ENCODE assay signal across 28 mouse cellular contexts in the genomic region with DNA sequence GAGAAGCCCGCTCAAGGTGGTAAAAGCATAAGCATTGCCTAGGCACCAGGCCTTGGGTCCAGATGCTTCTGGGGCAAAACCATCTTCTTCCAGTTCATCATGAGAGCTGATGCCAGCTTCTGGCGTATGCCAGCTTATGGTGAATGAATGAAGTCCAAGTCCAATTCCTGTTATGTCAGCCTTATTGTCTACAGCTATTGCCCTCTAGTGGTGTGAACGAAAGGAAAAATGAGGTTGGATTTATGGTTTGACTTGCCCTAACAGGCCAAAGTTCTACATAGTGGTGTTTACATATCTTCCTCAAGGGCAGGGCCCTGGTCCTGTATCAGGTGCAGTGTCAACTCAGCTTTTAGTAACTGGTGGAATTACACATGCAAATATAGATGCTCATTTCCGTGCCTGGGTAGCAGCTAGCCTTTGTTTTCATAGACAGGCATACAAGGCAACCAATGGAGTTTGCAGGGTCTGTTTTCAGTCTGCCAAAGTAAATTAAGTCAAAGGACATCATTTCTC.
DNase-seq lines count a peak whose midpoint lies in the region; ATAC-seq and TF ChIP-seq lines count a peak whose summit lies in the region.
"Had no signal": no experiment of that assay in that cellular context is flagged by ENCODE, and none has a peak within 500 bp of the region (broad histone marks: within the 10 kb centered on the region; RNA-seq: fewer than 3 reads in every experiment).

No protein-coding gene starts in this region.

- no peaks in the 10 kb centered on the region for H3K36me3 ChIP-seq in forebrain, embryonic 14.5 days (ENCODE audit: control insufficient read depth, insufficient read depth, low read length)
- no peaks in the 10 kb centered on the region for H3K36me3 ChIP-seq in forebrain, embryonic 11.5 days (ENCODE audit: control insufficient read depth, insufficient read depth, low read length)
- H3K36me3 ChIP-seq in kidney, postnatal 0 days (ENCODE audit: insufficient read depth, low read length), result no peaks in the 10 kb centered on the region
- no peaks in the 10 kb centered on the region for H3K36me3 ChIP-seq in midbrain, postnatal 0 days (ENCODE audit: insufficient read depth, low read length)
- H3K36me3 ChIP-seq in midbrain, embryonic 16.5 days (ENCODE audit: control insufficient read depth, insufficient read depth, low read length), result no peaks in the 10 kb centered on the region
- H3K36me3 ChIP-seq: embryonic facial prominence, embryonic 10.5 days; embryonic facial prominence, embryonic 15.5 days; G1E; heart, embryonic 12.5 days; hindbrain, embryonic 13.5 days; kidney, embryonic 15.5 days had no signal

- no peak overlapping the region for H3K27ac ChIP-seq in forebrain, embryonic 14.5 days (ENCODE audit: low read depth, low read length)
- no peak overlapping the region for H3K27ac ChIP-seq in forebrain, embryonic 11.5 days (ENCODE audit: low read depth, low read length)
- H3K27ac ChIP-seq in kidney, postnatal 0 days, result no peak overlapping the region
- H3K27ac ChIP-seq in midbrain, postnatal 0 days (ENCODE audit: low read depth, low read length), result no peak overlapping the region
- no peak overlapping the region for H3K27ac ChIP-seq in midbrain, embryonic 16.5 days (ENCODE audit: low read length)
- H3K27ac ChIP-seq: embryonic facial prominence, embryonic 10.5 days; embryonic facial prominence, embryonic 15.5 days; hindbrain, embryonic 13.5 days; kidney, embryonic 15.5 days had no signal

- H3K4me3 ChIP-seq in forebrain, embryonic 14.5 days (ENCODE audit: low read depth, low read length), result no peak overlapping the region
- H3K4me3 ChIP-seq in forebrain, embryonic 11.5 days (ENCODE audit: low read depth, low read length), result no peak overlapping the region
- no peak overlapping the region for H3K4me3 ChIP-seq in kidney, postnatal 0 days (replicated peaks; ENCODE audit: low read depth, low read length)
- H3K4me3 ChIP-seq in midbrain, postnatal 0 days (ENCODE audit: low read depth, low read length), result no peak overlapping the region
- no peak overlapping the region for H3K4me3 ChIP-seq in midbrain, embryonic 16.5 days (ENCODE audit: low read depth, low read length)
- H3K4me3 ChIP-seq: embryonic facial prominence, embryonic 10.5 days; embryonic facial prominence, embryonic 15.5 days; heart, embryonic 12.5 days; hindbrain, embryonic 13.5 days; kidney, embryonic 15.5 days had no signal

- DNase-seq in forebrain, embryonic 14.5 days (ENCODE audit: low spot score), result peak; percentile 42
- no peak for DNase-seq in forebrain, embryonic 11.5 days (ENCODE audit: low spot score)
- no peak for DNase-seq in kidney, postnatal 0 days (ENCODE audit: low spot score)
- no peak for DNase-seq in kidney, postnatal 14 days
- DNase-seq in midbrain, postnatal 0 days (ENCODE audit: low spot score), result no peak
- no peak for DNase-seq in embryo, embryonic 9.5 days (ENCODE audit: extremely low spot score)
- DNase-seq: adrenal gland, postnatal 10 days; cerebellum, adult 11 months; cerebellum, adult 9-11 months; gastrocnemius, postnatal 25 days; heart, adult 11 months; heart, postnatal 4 days; kidney, adult 18-20 months; kidney, postnatal 4 days; liver; lung, adult 2 months; lung, postnatal 14 days; midbrain, embryonic 14.5 days; right cerebral cortex, postnatal 25 days; thymus, adult 2 months; thymus, postnatal 36 days had no signal

- H3K9me3 ChIP-seq in forebrain, embryonic 14.5 days (replicated peaks; ENCODE audit: control insufficient read depth, low read length), result no peaks in the 10 kb centered on the region
- no peaks in the 10 kb centered on the region for H3K9me3 ChIP-seq in forebrain, embryonic 11.5 days (ENCODE audit: control insufficient read depth, low read length)
- no peaks in the 10 kb centered on the region for H3K9me3 ChIP-seq in kidney, postnatal 0 days (replicated peaks; ENCODE audit: low read length)
- H3K9me3 ChIP-seq in midbrain, postnatal 0 days (ENCODE audit: low read length), result no peaks in the 10 kb centered on the region
- H3K9me3 ChIP-seq in midbrain, embryonic 16.5 days (replicated peaks; ENCODE audit: control insufficient read depth, low read length, poor library complexity, severe bottlenecking), result no peaks in the 10 kb centered on the region
- H3K9me3 ChIP-seq: embryonic facial prominence, embryonic 10.5 days; embryonic facial prominence, embryonic 15.5 days; G1E; heart, embryonic 12.5 days; hindbrain, embryonic 13.5 days; kidney, embryonic 15.5 days had no signal

- no peaks in the 10 kb centered on the region for H3K27me3 ChIP-seq in forebrain, embryonic 14.5 days (replicated peaks; ENCODE audit: control insufficient read depth, insufficient read depth, low read length)
- no peaks in the 10 kb centered on the region for H3K27me3 ChIP-seq in forebrain, embryonic 11.5 days (ENCODE audit: control insufficient read depth, insufficient read depth, low read length)
- H3K27me3 ChIP-seq in kidney, postnatal 0 days (ENCODE audit: insufficient read depth, low read length), result no peaks in the 10 kb centered on the region
- H3K27me3 ChIP-seq in midbrain, postnatal 0 days (ENCODE audit: insufficient read depth, low read length), result no peaks in the 10 kb centered on the region
- H3K27me3 ChIP-seq in midbrain, embryonic 16.5 days (ENCODE audit: control insufficient read depth, insufficient read depth, low read depth, low read length), result no peaks in the 10 kb centered on the region
- H3K27me3 ChIP-seq: embryonic facial prominence, embryonic 15.5 days; heart, embryonic 12.5 days; hindbrain, embryonic 13.5 days; kidney, embryonic 15.5 days had no signal

- ATAC-seq in forebrain, embryonic 14.5 days, result no peak
- ATAC-seq in forebrain, embryonic 11.5 days (replicated peaks; ENCODE audit: low FRiP score), result no peak
- ATAC-seq in kidney, postnatal 0 days (replicated peaks; ENCODE audit: low FRiP score, low read depth), result no peak
- ATAC-seq in midbrain, postnatal 0 days (ENCODE audit: low FRiP score), result no peak
- ATAC-seq in midbrain, embryonic 16.5 days, result no peak

- no peak overlapping the region for H3K4me2 ChIP-seq in forebrain, embryonic 14.5 days (ENCODE audit: low read length)
- H3K4me2 ChIP-seq in forebrain, embryonic 11.5 days (ENCODE audit: low read depth, low read length, severe bottlenecking), result no peak overlapping the region
- H3K4me2 ChIP-seq in kidney, postnatal 0 days (ENCODE audit: low read length), result no peak overlapping the region
- H3K4me2 ChIP-seq in midbrain, postnatal 0 days (ENCODE audit: low read depth, low read length, poor library complexity, severe bottlenecking), result no peak overlapping the region
- no peak overlapping the region for H3K4me2 ChIP-seq in midbrain, embryonic 16.5 days (ENCODE audit: low read length)
- H3K4me2 ChIP-seq: embryonic facial prominence, embryonic 15.5 days; heart, embryonic 12.5 days; hindbrain, embryonic 13.5 days; kidney, embryonic 15.5 days had no signal

- H3K9ac ChIP-seq in forebrain, embryonic 14.5 days (ENCODE audit: low read length), result no peak overlapping the region
- H3K9ac ChIP-seq in forebrain, embryonic 11.5 days (ENCODE audit: low read length), result no peak overlapping the region
- no peak overlapping the region for H3K9ac ChIP-seq in kidney, postnatal 0 days (ENCODE audit: low read depth, low read length)
- no peak overlapping the region for H3K9ac ChIP-seq in midbrain, postnatal 0 days (replicated peaks; ENCODE audit: low read length, poor library complexity, severe bottlenecking)
- no peak overlapping the region for H3K9ac ChIP-seq in midbrain, embryonic 16.5 days (ENCODE audit: low read depth, low read length)
- H3K9ac ChIP-seq: embryonic facial prominence, embryonic 15.5 days; heart, embryonic 12.5 days; hindbrain, embryonic 13.5 days; kidney, embryonic 15.5 days had no signal

- H3K4me1 ChIP-seq in forebrain, embryonic 14.5 days (ENCODE audit: control insufficient read depth, insufficient read depth, low read length), result peaks cover 5% of the 10 kb centered on the region
- H3K4me1 ChIP-seq in forebrain, embryonic 11.5 days (replicated peaks; ENCODE audit: control insufficient read depth, insufficient read depth, low read length), result no peaks in the 10 kb centered on the region
- no peaks in the 10 kb centered on the region for H3K4me1 ChIP-seq in kidney, postnatal 0 days (replicated peaks; ENCODE audit: insufficient read depth, low read length)
- no peaks in the 10 kb centered on the region for H3K4me1 ChIP-seq in midbrain, postnatal 0 days (ENCODE audit: insufficient read depth, low read length)
- H3K4me1 ChIP-seq in midbrain, embryonic 16.5 days (ENCODE audit: control insufficient read depth, insufficient read depth, low read length), result no peaks in the 10 kb centered on the region
- H3K4me1 ChIP-seq: embryonic facial prominence, embryonic 15.5 days; hindbrain, embryonic 13.5 days had no signal

- TF ChIP-seq CTCF in kidney, postnatal 0 days (IDR thresholded peaks at IDR 0.05; ENCODE audit: low read depth), result peak; percentile 21; the same call in 1 of the 2 replicates
- 0 out of 2 replicates have a peak, but pooled peaks have one; percentile 15 for TF ChIP-seq CTCF in midbrain, postnatal 0 days (IDR thresholded peaks at IDR 0.05)

- 84% methylated on average over 4 of the region's 4 CpGs for WGBS in forebrain, embryonic 14.5 days
- WGBS in forebrain, embryonic 11.5 days, result 88% methylated on average over 4 of the region's 4 CpGs
- WGBS in kidney, postnatal 0 days, result 90% methylated on average over 4 of the region's 4 CpGs
- 90% methylated on average over 4 of the region's 4 CpGs for WGBS in midbrain, postnatal 0 days
- 95% methylated on average over 4 of the region's 4 CpGs for WGBS in midbrain, embryonic 16.5 days
